Mouse (Mus musculus) embryonic facial prominence, embryonic 14.5 days (tissue): ENCODE results near the gene Mrps6. TPM values are rescaled to one million over a fixed set of nuclear protein-coding genes. Genes with fewer than 3 reads are reported as not detected.
A peak's percentile ranks its signal among the peaks of the same experiment; 100 is the strongest.

Source experiments
- ATAC-seq: fragments of 200-750 bp; cut with Nextera tagmentation; 2 replicates; pipeline ENCODE4 v1.8.0; 2017; ENCODE audit warnings: low read depth, moderate number of reproducible peaks, moderate TSS enrichment
- DNase-seq: peaks from one replicate; pipeline ENCODE4 v3.0.0-alpha.2; 2015; ENCODE audit warnings: low spot score
- H3K27ac ChIP-seq: fragments of 300-500 bp; sonication (generic); replicated peaks from 2 replicates; pipeline ENCODE4 v1.5.1; 2014; ENCODE audit warnings: low read depth, mild to moderate bottlenecking, low read length, moderate library complexity
- H3K27me3 ChIP-seq: fragments of 300-500 bp; sonication (generic); replicated peaks from 2 replicates; pipeline ENCODE4 v1.6.1; 2014; ENCODE audit warnings: low read length; ENCODE audit not compliant: control insufficient read depth, insufficient read depth
- H3K36me3 ChIP-seq: fragments of 300-500 bp; sonication (generic); 2 replicates; pipeline ENCODE4 v1.6.1; 2014; ENCODE audit warnings: low read length, mixed read lengths; ENCODE audit not compliant: control insufficient read depth, insufficient read depth
- H3K4me1 ChIP-seq: fragments of 300-500 bp; sonication (generic); 2 replicates; pipeline ENCODE4 v1.6.1; 2014; ENCODE audit warnings: antibody characterized with exemption, low read length; ENCODE audit not compliant: control insufficient read depth, insufficient read depth
- H3K4me2 ChIP-seq: fragments of 300-500 bp; sonication (generic); 2 replicates; pipeline ENCODE4 v1.6.1; 2014; ENCODE audit warnings: low read depth, mild to moderate bottlenecking, low read length, moderate library complexity, mixed read lengths
- H3K4me3 ChIP-seq: fragments of 300-500 bp; sonication (generic); 2 replicates; pipeline ENCODE4 v1.5.1; 2014; ENCODE audit warnings: low read depth, mild to moderate bottlenecking, low read length
- H3K9ac ChIP-seq: fragments of 300-500 bp; sonication (generic); 2 replicates; pipeline ENCODE4 v1.6.1; 2014; ENCODE audit warnings: low read depth, mild to moderate bottlenecking, low read length, moderate library complexity, mixed read lengths
- H3K9me3 ChIP-seq: fragments of 300-500 bp; sonication (generic); 2 replicates; pipeline ENCODE4 v1.6.1; 2016; ENCODE audit warnings: low read length; ENCODE audit not compliant: control insufficient read depth
- WGBS: fragments of 180-500 bp; shearing (Covaris S2); extraction: QIAGEN DNeasy Blood & Tissue Kit; methylation state at CpG from one replicate; pipeline ENCODE4 v1.1.7; 2014; 5-methylcytosine and 5-hydroxymethylcytosine counted together
- polyA plus RNA-seq: library from polyadenylated mRNA; unstranded; fragments of >200 nt; fragmentation: Nextera tagmentation; extraction: Ambion mirVana; gene quantifications from 2 replicates; pipeline ENCODE4 v1.2.1, GENCODE M21; 2014

Gene Mrps6
- polyA plus RNA-seq, 1 experiment from 2014 or later = 113 TPM

DNA sequence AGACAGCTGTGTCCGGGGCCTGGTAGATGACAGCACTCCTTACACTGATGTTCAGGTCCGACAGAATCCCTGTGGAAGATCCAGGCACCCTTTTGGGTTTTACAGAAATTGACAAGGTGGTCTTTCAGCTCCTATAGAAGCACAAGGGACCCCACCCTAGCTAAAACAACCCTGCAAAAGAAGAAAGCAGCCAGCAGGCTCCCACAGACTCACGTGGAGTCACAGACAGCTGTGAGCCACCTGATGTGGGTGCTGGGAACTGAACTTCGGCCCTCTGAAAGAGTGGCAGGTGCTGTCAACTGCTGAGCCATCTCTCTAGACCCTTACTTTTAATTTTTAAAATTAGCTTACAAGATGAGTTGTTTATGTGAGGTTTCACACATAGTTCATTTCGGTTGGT is 23.4 kb upstream of the Mrps6 start:
- DNase-seq = no peak
- 67% methylated on average over 5 of the region's 5 CpGs for WGBS
- ATAC-seq = no peak

GRCm38 (mm10) chr16:92036701-92037100 is 21.4 kb upstream of the Mrps6 start:
- no peak overlapping the region for H3K4me2 ChIP-seq
- no peaks in the 10 kb centered on the region for H3K4me1 ChIP-seq
- peaks cover 5% of the 10 kb centered on the region; the same call in 1 of the 2 replicates for H3K9me3 ChIP-seq
- H3K27ac ChIP-seq = no peak overlapping the region
- H3K36me3 ChIP-seq = no peaks in the 10 kb centered on the region
- DNase-seq (no peak), ATAC-seq (no peak)
- H3K27me3 ChIP-seq = no peaks in the 10 kb centered on the region
- 64% methylated on average over 8 of the region's 8 CpGs for WGBS
- H3K9ac ChIP-seq = no peak overlapping the region
- no peak overlapping the region for H3K4me3 ChIP-seq

More for the DNA sequence above, 23.4 kb upstream of the Mrps6 start:
- no peaks in the 10 kb centered on the region for H3K4me1 ChIP-seq
- H3K4me3 ChIP-seq = no peak overlapping the region
- H3K9me3 ChIP-seq = peaks cover 1% of the 10 kb centered on the region; the same call in 1 of the 2 replicates
- H3K36me3 ChIP-seq = no peaks in the 10 kb centered on the region
- no peak overlapping the region for H3K9ac ChIP-seq
- no peaks in the 10 kb centered on the region for H3K27me3 ChIP-seq
- H3K27ac ChIP-seq = no peak overlapping the region
- H3K4me2 ChIP-seq = no peak overlapping the region

- no peak overlapping the region for H3K4me2 ChIP-seq
- no peaks in the 10 kb centered on the region for H3K27me3 ChIP-seq
- H3K27ac ChIP-seq = no peak overlapping the region
- H3K4me1 ChIP-seq = no peaks in the 10 kb centered on the region
- no peak overlapping the region for H3K9ac ChIP-seq
- no peak overlapping the region for H3K4me3 ChIP-seq
- H3K9me3 ChIP-seq = peaks cover 5% of the 10 kb centered on the region; the same call in 1 of the 2 replicates
- ATAC-seq = no peak
- WGBS = 78% methylated on average over 21 of the region's 21 CpGs
- no peak for DNase-seq
- H3K36me3 ChIP-seq = no peaks in the 10 kb centered on the region
These were observed 20.0 kb upstream of the Mrps6 start for GRCm38 (mm10) chr16:92037891-92038607.

GRCm38 (mm10) chr16:92039421-92039820 is 18.6 kb upstream of the Mrps6 start:
- no peak overlapping the region for H3K9ac ChIP-seq
- no peaks in the 10 kb centered on the region for H3K4me1 ChIP-seq
- no peak overlapping the region for H3K27ac ChIP-seq
- 87% methylated on average over 7 of the region's 7 CpGs for whole genome bisulfite sequencing
- H3K4me2 ChIP-seq = no peak overlapping the region
- H3K27me3 ChIP-seq = no peaks in the 10 kb centered on the region
- H3K9me3 ChIP-seq = peaks cover 5% of the 10 kb centered on the region; the same call in 1 of the 2 replicates
- DNase-seq (peak; percentile 10), ATAC-seq (no peak)
- H3K4me3 ChIP-seq = no peak overlapping the region
- H3K36me3 ChIP-seq = no peaks in the 10 kb centered on the region

- H3K27ac ChIP-seq = no peak overlapping the region
- H3K9ac ChIP-seq = no peak overlapping the region
- WGBS = 90% methylated on average over 11 of the region's 11 CpGs
- H3K9me3 ChIP-seq = peaks cover 5% of the 10 kb centered on the region; the same call in 1 of the 2 replicates
- H3K4me1 ChIP-seq = no peaks in the 10 kb centered on the region
- no peak for ATAC-seq
- H3K4me3 ChIP-seq = no peak overlapping the region
- no peaks in the 10 kb centered on the region for H3K27me3 ChIP-seq
- DNase-seq = no peak
- H3K4me2 ChIP-seq = no peak overlapping the region
- H3K36me3 ChIP-seq = no peaks in the 10 kb centered on the region
These were observed 18.1 kb upstream of the Mrps6 start for GRCm38 (mm10) chr16:92039966-92040365.

DNA sequence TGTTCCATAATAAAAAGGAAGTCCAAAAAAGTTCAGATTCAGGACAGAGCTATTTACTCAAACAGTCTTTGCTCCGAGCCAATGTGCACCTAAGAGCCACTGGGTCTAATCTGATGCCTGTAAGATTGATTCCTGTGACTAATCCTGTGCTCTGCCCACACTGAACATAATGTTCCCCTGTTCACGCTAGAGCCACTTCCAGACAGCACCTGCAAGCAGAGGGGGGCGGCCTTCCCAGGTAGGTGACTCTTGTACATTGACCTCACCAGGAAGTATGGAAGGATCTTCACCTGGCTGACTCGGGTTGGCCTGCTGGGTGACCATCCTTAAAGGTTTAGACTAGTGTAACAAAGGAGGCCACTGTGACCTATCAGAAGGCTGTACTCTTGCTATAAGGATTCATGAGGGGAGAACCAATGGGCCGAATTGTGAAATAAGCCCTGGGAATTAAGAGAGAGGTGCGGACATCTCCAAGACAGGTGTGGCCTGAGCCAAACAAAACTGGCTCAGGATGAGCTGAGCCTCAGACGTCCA is 6.2 kb upstream of the Mrps6 start:
- Histone ChIP-seq H3K4me3 (no peak overlapping the region), H3K36me3 (no peaks in the 10 kb centered on the region), H3K4me2 (no peak overlapping the region), H3K9me3 (peaks cover 10% of the 10 kb centered on the region; the same call in 1 of the 2 replicates), H3K27ac (no peak overlapping the region), H3K27me3 (no peaks in the 10 kb centered on the region), H3K9ac (no peak overlapping the region), H3K4me1 (no peaks in the 10 kb centered on the region)
- 79% methylated on average over 7 of the region's 7 CpGs for WGBS
- DNase-seq (no peak), ATAC-seq (no peak)

GRCm38 (mm10) chr16:92052569-92052968 is 5.5 kb upstream of the Mrps6 start:
- 75% methylated on average over 10 of the region's 10 CpGs for WGBS
- no peak overlapping the region for H3K9ac ChIP-seq
- H3K4me3 ChIP-seq = no peak overlapping the region
- no peak overlapping the region for H3K4me2 ChIP-seq
- no peak overlapping the region for H3K27ac ChIP-seq
- H3K36me3 ChIP-seq = no peaks in the 10 kb centered on the region
- ATAC-seq (no peak), DNase-seq (no peak)
- H3K27me3 ChIP-seq = no peaks in the 10 kb centered on the region
- no peaks in the 10 kb centered on the region for H3K4me1 ChIP-seq
- H3K9me3 ChIP-seq = peaks cover 10% of the 10 kb centered on the region; the same call in 1 of the 2 replicates

DNA sequence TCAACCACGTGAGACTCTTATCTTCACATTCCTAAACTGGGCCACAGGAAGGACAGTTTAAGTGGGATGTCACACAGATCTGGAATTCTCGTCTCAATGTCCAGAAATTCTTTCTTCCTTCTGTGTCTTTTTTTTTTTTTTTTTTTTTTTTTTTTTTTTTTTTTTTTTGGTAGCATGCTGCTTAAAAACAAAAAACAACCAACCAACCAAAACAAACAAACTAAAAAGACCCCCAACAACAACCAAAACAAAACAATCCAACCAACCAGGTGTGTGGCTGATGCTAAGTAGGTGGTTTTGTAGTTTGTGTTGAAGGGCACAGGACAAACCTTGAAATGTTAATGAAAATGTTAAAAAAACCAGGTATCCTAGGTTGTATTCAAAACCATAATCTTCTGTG is 1.4 kb upstream of the Mrps6 start:
- DNase-seq (no peak), ATAC-seq (no peak)
- H3K4me2 ChIP-seq = no peak overlapping the region
- H3K4me1 ChIP-seq = peaks cover 15% of the 10 kb centered on the region
- H3K27ac ChIP-seq = no peak overlapping the region
- H3K27me3 ChIP-seq = no peaks in the 10 kb centered on the region
- H3K9me3 ChIP-seq = peaks cover 10% of the 10 kb centered on the region; the same call in 1 of the 2 replicates
- WGBS = 54% methylated on average over 2 of the region's 2 CpGs
- no peak overlapping the region for H3K9ac ChIP-seq
- H3K4me3 ChIP-seq = no peak overlapping the region
- H3K36me3 ChIP-seq = peaks cover 15% of the 10 kb centered on the region

DNA sequence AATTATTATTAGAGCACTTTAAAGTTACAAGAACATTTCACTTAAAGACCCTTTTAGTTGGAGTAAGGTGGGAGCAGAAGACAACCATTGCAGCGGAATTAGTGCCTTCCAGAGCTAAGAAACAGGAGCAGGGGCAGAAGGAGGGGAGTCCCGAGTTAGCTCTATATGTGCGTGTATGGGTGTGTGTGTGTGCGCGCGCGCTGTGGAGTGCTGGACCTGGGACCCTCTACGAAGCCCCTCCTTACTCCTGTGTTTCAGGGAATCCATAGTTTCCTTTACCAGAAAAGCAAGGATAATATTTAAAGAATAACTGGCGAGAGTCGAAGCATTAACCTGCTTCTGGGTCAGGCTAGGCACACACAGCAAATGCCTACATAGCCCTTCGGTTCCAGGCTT is 616 bp upstream of the Mrps6 start:
- 2% methylated on average over 11 of the region's 11 CpGs for WGBS
- ATAC-seq = peak; percentile 48

More for the DNA sequence above, 616 bp upstream of the Mrps6 start:
- DNase-seq = no peak
- H3K4me2 ChIP-seq = peak overlapping the region; percentile 91
- peak overlapping the region; percentile 85 for H3K9ac ChIP-seq
- peaks cover 23% of the 10 kb centered on the region for H3K36me3 ChIP-seq
- peaks cover 15% of the 10 kb centered on the region for H3K4me1 ChIP-seq
- H3K27ac ChIP-seq = peak overlapping the region; percentile 77
- peaks cover 10% of the 10 kb centered on the region; the same call in 1 of the 2 replicates for H3K9me3 ChIP-seq
- no peaks in the 10 kb centered on the region for H3K27me3 ChIP-seq
- peak overlapping the region; percentile 93 for H3K4me3 ChIP-seq
